Mouse (Mus musculus) ES-E14 (cell line): Measurements from ENCODE around the gene Ptpn1.

ENCODE experiments used
- CHD2 ChIP-seq: IDR thresholded peaks from 2 replicates; pipeline ENCODE4 v1.6.1; 2014; ENCODE audit warnings: mild to moderate bottlenecking, low read depth, low read length, inconsistent platforms
- HCFC1 ChIP-seq: IDR thresholded peaks from 2 replicates; pipeline ENCODE4 v1.6.1; 2012; ENCODE audit warnings: low read length, inconsistent platforms, borderline replicate concordance; ENCODE audit not compliant: insufficient read depth
- MAFK ChIP-seq: IDR thresholded peaks from 2 replicates; pipeline ENCODE4 v1.6.1; 2014; ENCODE audit warnings: mild to moderate bottlenecking, low read depth, low read length, inconsistent platforms; ENCODE audit not compliant: insufficient read depth
- ZC3H11A ChIP-seq: IDR thresholded peaks from 2 replicates; pipeline ENCODE4 v1.6.1; 2012; ENCODE audit warnings: low read depth, mild to moderate bottlenecking, inconsistent platforms, low read length, borderline replicate concordance
- ZNF384 ChIP-seq: IDR thresholded peaks from 2 replicates; pipeline ENCODE4 v1.6.1; 2012; ENCODE audit warnings: low read depth, low read length, inconsistent platforms

GRCm38 (mm10) chr2:167959996-167960395, 28.1 kb downstream of the Ptpn1 start:
- TF ChIP-seq ZNF384 (no peak), CHD2 (no peak), HCFC1 (no peak), ZC3H11A (no peak), MAFK (no peak)
